Mouse (Mus musculus) erythroblast, embryonic 14.5 days (primary cell): ENCODE data around the gene Spns2. TPM values are rescaled to one million over a fixed set of nuclear protein-coding genes. Genes with fewer than 3 reads are reported as not detected.
"Not testable (repeated sequence)": the region's sequence is repeated elsewhere in the genome, so short reads cannot be mapped to it uniquely, and the experiment has no call there.

Experiments used
- H3K27me3 ChIP-seq: 2 replicates; pipeline ENCODE4 v1.6.1; 2012; ENCODE audit warnings: inconsistent platforms; ENCODE audit not compliant: control insufficient read depth
- H3K36me3 ChIP-seq: 2 replicates; pipeline ENCODE4 v1.6.1; 2012; ENCODE audit warnings: mild to moderate bottlenecking, inconsistent platforms; ENCODE audit not compliant: control insufficient read depth
- H3K4me1 ChIP-seq: 2 replicates; pipeline ENCODE4 v1.6.1; 2012; ENCODE audit warnings: inconsistent platforms; ENCODE audit not compliant: control insufficient read depth
- H3K4me3 ChIP-seq: replicated peaks from 2 replicates; pipeline ENCODE3; 2012; ENCODE audit warnings: moderate library complexity, mild to moderate bottlenecking, inconsistent platforms
- H3K9me3 ChIP-seq: 2 replicates; pipeline ENCODE4 v1.6.1; 2012; ENCODE audit warnings: low read length, inconsistent platforms, mixed read lengths; ENCODE audit not compliant: control insufficient read depth
- GATA1 ChIP-seq: IDR thresholded peaks from 2 replicates; pipeline ENCODE4 v1.6.1; 2012; ENCODE audit warnings: low read length, inconsistent platforms, mixed read lengths
- TAL1 ChIP-seq: IDR thresholded peaks from 3 replicates; pipeline ENCODE4 v1.6.1; 2012; ENCODE audit warnings: low read length, inconsistent platforms, mixed read lengths
- polyA plus RNA-seq: library from polyadenylated mRNA; stranded (reverse); fragments of >175 nt; gene quantifications from 2 replicates; pipeline ENCODE4 v1.2.3, GENCODE M21; 2012

Spns2 gene
- polyA plus RNA-seq, 1 experiment: 0.10 TPM

GRCm38 (mm10) chr11:72453105-72453953, 36.4 kb downstream of the Spns2 start:
- H3K36me3 ChIP-seq: peaks cover 77% of the 10 kb centered on the region
- no peak overlapping the region for H3K4me3 ChIP-seq
- no peaks in the 10 kb centered on the region for H3K27me3 ChIP-seq
- TF ChIP-seq TAL1: no peak
- TF ChIP-seq GATA1: no peak
- H3K9me3 ChIP-seq: no peaks in the 10 kb centered on the region
- peaks cover 11% of the 10 kb centered on the region for H3K4me1 ChIP-seq

- peaks cover 10% of the 10 kb centered on the region for H3K4me1 ChIP-seq
- no peaks in the 10 kb centered on the region for H3K9me3 ChIP-seq
- H3K4me3 ChIP-seq: no peak overlapping the region
- H3K27me3 ChIP-seq: no peaks in the 10 kb centered on the region
- TF ChIP-seq GATA1 (no peak), TAL1 (no peak)
- H3K36me3 ChIP-seq: peaks cover 83% of the 10 kb centered on the region
These were observed 37.5 kb downstream of the Spns2 start for GRCm38 (mm10) chr11:72452140-72452665.

- Histone ChIP-seq H3K36me3 (peaks cover 100% of the 10 kb centered on the region), H3K4me1 (peaks cover 6% of the 10 kb centered on the region), H3K4me3 (no peak overlapping the region), H3K27me3 (no peaks in the 10 kb centered on the region), H3K9me3 (no peaks in the 10 kb centered on the region)
- TF ChIP-seq GATA1 (no peak), TAL1 (no peak)
These were observed 42.2 kb downstream of the Spns2 start for GRCm38 (mm10) chr11:72447475-72447874.

- H3K36me3 ChIP-seq: peaks cover 92% of the 10 kb centered on the region
- H3K4me1 ChIP-seq: peaks cover 16% of the 10 kb centered on the region
- TF ChIP-seq GATA1 (no peak), TAL1 (no peak)
- H3K4me3 ChIP-seq: no peak overlapping the region
- H3K9me3 ChIP-seq: no peaks in the 10 kb centered on the region
- H3K27me3 ChIP-seq: no peaks in the 10 kb centered on the region
These were observed 43.2 kb downstream of the Spns2 start for GRCm38 (mm10) chr11:72446311-72447105.

GRCm38 (mm10) chr11:72440965-72441664, 48.6 kb downstream of the Spns2 start, which contains the start of gene Mybbp1a:
TSS of gene Mybbp1a (plus strand) at chr11:72441355.
- Histone ChIP-seq H3K9me3 (no peaks in the 10 kb centered on the region), H3K4me3 (peak within 1 kb of the TSS; percentile 71), H3K4me1 (peaks cover 24% of the 10 kb centered on the region), H3K27me3 (no peaks in the 10 kb centered on the region), H3K36me3 (peaks cover 38% of the 10 kb centered on the region)
- TF ChIP-seq TAL1 (no peak), GATA1 (no peak)

- H3K9me3 ChIP-seq, H3K27me3 ChIP-seq: not testable (repeated sequence)
- peak overlapping the region; percentile 71 for H3K4me3 ChIP-seq
- H3K4me1 ChIP-seq: peaks cover 24% of the 10 kb centered on the region
- peaks cover 33% of the 10 kb centered on the region for H3K36me3 ChIP-seq
These were observed 49.1 kb downstream of the Spns2 start for GRCm38 (mm10) chr11:72440597-72440964.

GRCm38 (mm10) chr11:72438411-72438810, 51.3 kb downstream of the Spns2 start:
- TF ChIP-seq GATA1: no peak
- TF ChIP-seq TAL1: no peak
- H3K4me3 ChIP-seq: no peak overlapping the region
- H3K36me3 ChIP-seq: peaks cover 11% of the 10 kb centered on the region
- no peaks in the 10 kb centered on the region for H3K9me3 ChIP-seq
- H3K27me3 ChIP-seq: no peaks in the 10 kb centered on the region
- H3K4me1 ChIP-seq: peaks cover 24% of the 10 kb centered on the region

GRCm38 (mm10) chr11:72436756-72437650, 52.7 kb downstream of the Spns2 start:
- no peak overlapping the region for H3K4me3 ChIP-seq
- no peaks in the 10 kb centered on the region for H3K27me3 ChIP-seq
- H3K4me1 ChIP-seq: peaks cover 13% of the 10 kb centered on the region
- TF ChIP-seq GATA1 (no peak), TAL1 (no peak)
- no peaks in the 10 kb centered on the region for H3K36me3 ChIP-seq
- no peaks in the 10 kb centered on the region for H3K9me3 ChIP-seq
